Mouse (Mus musculus) megakaryocyte-erythroid progenitor cell, adult 5 weeks (primary cell): ENCODE data around the gene Rraga. TPM values are rescaled to one million over a fixed set of nuclear protein-coding genes. Genes with fewer than 3 reads are reported as not detected.

ENCODE experiments used
- polyA plus RNA-seq: library from polyadenylated mRNA; stranded (reverse); fragments of >175 nt; gene quantifications from 2 replicates; pipeline ENCODE4 v1.2.3, GENCODE M21; 2012

The Rraga gene
- 35.0 and 37.3 TPM in 2 replicates for polyA plus RNA-seq

DNA sequence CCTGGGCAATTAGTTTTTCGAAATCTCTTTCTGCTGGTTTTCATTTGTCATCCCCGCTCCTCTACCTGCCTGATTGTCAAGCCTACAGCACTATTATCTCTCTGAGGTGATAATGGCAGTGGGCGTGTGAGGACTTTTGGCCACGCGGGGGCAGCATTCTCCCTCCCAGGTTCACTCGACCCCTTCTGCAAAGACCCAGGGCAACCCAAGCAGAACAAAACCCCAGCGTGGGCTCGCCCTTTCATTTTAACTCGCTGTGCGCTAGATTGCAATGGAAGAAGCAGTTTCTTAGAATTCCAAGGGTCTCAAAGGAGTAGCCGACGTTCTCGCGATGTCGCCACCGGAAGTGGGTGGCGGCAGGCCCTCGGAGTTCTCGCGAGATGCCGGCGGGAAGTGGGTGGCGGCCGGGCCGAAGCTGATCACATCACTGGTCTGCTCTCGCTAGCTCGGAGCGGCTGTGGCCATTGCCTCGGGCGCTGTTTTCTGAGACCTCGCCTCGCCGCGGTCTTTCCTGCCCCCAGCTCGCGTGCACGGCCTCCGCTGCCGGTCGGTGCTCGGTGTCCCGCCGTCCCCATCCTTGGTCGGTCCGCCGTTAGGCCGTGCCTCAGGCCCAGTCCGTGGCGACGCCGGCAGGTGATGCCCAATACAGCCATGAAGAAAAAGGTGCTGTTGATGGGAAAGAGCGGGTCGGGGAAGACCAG, at the start of gene Rraga:
TSS of gene Rraga (plus strand) at position 386 of the 701 bp plus-strand sequence.

DNA sequence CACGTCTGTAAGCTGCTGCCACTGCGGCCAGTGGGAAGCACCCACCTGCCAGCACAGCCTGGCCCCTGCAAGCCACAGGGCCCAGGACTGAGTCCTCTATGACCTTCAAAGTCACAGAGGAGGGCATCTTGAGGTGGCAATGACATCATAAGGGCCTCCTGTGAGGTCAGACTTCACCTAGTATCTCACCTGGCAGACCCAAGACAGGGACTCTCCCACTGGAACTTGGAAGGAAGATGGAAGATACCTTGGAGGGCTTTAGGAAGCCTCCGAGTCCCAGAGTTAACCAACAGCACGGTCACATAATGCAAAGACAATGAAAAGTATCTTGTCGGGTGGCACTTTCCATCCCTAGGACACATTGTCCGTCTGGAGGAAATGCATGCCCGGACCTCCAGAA, 17.2 kb upstream of the Rraga start, which contains the start of gene Saxo1:
TSS of gene Saxo1 (minus strand) at position 101 of the 400 bp plus-strand sequence.

DNA sequence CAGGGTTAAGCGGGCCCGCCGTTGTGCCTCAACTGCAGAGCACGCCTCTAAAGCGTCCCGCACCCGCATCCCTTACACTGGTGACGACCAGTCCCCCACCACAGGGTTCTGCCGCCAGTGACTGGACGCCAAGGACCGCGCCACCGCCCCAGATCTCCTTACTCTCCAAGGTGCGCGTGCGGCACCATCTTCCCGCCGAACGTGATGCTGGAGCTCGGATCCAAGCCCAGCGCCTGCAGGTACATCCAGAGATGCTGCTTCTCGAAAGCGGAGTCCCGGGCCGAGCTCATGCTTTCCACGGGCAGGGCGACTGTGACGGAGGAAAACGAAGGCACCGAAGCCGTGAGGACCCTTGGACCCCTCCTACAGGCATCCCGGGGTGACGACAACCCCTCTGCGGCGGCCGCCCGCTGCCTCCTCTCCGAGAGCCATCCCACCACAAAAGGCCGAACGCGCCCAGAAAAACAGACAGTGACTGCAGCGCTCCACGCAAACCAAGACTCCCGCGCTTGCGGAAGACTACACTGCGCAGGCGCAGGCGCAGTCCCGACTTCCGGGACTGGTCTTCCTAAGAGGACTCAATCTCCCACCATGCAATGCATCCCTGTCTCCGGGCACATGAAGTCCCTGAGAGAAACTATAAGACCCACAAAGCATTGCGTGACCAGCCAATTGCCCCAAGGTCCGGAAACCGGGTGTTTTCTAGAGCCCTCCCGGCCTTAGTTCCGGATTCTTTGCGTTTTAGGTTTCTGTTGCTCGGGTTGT, 36.2 kb downstream of the Rraga start, which contains the start of gene Haus6:
TSS of gene Haus6 (minus strand) at position 532 of the 765 bp plus-strand sequence.

Other genes starting within 250 kb of the Rraga start
- not detected in 2 replicates for gene Saxo1, start 17.3 kb upstream of the Rraga start, polyA plus RNA-seq
- gene Haus6, start 36.4 kb downstream of the Rraga start, polyA plus RNA-seq = 23.7 and 24.0 TPM in 2 replicates
- 10.2 and 10.7 TPM in 2 replicates for gene Plin2, start 94.4 kb downstream of the Rraga start, polyA plus RNA-seq
- 1.2 and 2.0 TPM in 2 replicates for gene Dennd4c, start 172.9 kb downstream of the Rraga start, polyA plus RNA-seq